Mouse (Mus musculus) adrenal gland, postnatal 0 days (tissue): ENCODE data around the gene Gm29289. TPM values are rescaled to one million over a fixed set of nuclear protein-coding genes. Genes with fewer than 3 reads are reported as not detected.

ENCODE experiments used
- polyA plus RNA-seq: library from polyadenylated mRNA; unstranded; fragments of >200 nt; fragmentation: Nextera tagmentation; extraction: Ambion mirVana; gene quantifications from 2 replicates; pipeline ENCODE4 v1.2.1, GENCODE M21; 2015

Gene Gm29289
- not detected in 2 replicates for polyA plus RNA-seq

DNA sequence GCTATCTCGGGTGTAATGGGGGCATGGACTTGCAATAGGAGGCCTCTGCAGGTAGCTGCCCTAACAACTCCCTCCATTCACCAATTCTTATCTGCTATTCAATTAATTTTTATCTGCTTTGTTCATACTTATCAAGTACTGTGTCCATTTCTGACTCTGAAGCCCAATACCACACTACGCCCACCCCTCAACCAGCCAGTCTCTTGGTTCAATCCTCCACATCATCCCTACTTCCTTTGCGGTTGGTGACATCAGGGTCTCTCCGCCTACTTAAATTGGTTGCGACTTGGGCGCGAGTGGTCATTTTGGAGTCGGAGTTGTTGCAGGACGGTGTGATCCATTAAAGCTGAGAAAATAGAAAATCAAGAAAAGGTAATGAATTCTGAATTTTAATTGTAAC, at the start of gene Gm29289:
Gene Gm29289, plus strand, starts transcription at position 301 of the 400 bp plus-strand sequence.

DNA sequence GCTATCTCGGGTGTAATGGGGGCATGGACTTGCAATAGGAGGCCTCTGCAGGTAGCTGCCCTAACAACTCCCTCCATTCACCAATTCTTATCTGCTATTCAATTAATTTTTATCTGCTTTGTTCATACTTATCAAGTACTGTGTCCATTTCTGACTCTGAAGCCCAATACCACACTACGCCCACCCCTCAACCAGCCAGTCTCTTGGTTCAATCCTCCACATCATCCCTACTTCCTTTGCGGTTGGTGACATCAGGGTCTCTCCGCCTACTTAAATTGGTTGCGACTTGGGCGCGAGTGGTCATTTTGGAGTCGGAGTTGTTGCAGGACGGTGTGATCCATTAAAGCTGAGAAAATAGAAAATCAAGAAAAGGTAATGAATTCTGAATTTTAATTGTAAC, 31.7 kb upstream of the Gm29289 start, which contains the start of gene Gm10352:
Gene Gm10352, plus strand, starts transcription at position 301 of the 400 bp plus-strand sequence.

Other genes with a start within 250 kb of the Gm29289 start
- not detected in 2 replicates for gene H2al2b, start 211.9 kb upstream of the Gm29289 start, polyA plus RNA-seq
- not detected in 2 replicates for gene Gm4064, start 136.4 kb upstream of the Gm29289 start, polyA plus RNA-seq
- not detected in 2 replicates for gene Rbmy, start 101.9 kb upstream of the Gm29289 start, polyA plus RNA-seq
- gene Gm10256, start 101.9 kb upstream of the Gm29289 start, polyA plus RNA-seq: not detected in 2 replicates
- gene Gm10352, start 31.6 kb upstream of the Gm29289 start, polyA plus RNA-seq: not detected in 2 replicates